21 mouse cellular contexts compared by ENCODE assay signal in the genomic region with DNA sequence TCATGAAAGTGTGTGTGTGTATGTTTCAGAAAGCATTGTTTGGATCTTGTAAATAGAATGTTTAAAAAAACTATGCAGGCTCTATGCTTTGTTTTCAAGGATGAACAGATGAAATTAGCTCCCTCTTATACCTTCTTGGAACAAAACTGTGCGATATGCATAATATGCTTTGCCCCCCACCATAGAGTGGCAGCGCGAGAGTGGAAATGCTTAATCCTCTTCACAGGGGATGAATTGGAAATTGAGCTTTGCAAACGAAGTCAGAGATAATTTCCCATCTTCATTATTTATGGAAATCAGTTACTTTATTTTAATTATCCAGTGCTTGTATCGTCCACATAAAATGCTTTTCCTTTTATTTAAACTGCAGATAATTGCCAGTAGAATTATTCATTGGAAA.
"Had no signal": no experiment of that assay in that cellular context is flagged by ENCODE, and none has a peak within 500 bp of the region (broad histone marks: within the 10 kb centered on the region; RNA-seq: fewer than 3 reads in every experiment).

No protein-coding gene starts in this region.

- H3K36me3 ChIP-seq: liver, embryonic 13.5 days; liver, embryonic 15.5 days; lung, embryonic 15.5 days; neural tube, embryonic 13.5 days; neural tube, embryonic 15.5 days had no signal

- ATAC-seq: liver, postnatal 0 days; lung, postnatal 0 days had no signal

- H3K4me1 ChIP-seq: liver, embryonic 13.5 days; liver, embryonic 15.5 days; lung, embryonic 15.5 days; megakaryocyte, embryonic 14.5 days; neural tube, embryonic 15.5 days had no signal

- H3K27me3 ChIP-seq: liver, embryonic 13.5 days; liver, embryonic 15.5 days; lung, embryonic 15.5 days; megakaryocyte, embryonic 14.5 days; neural tube, embryonic 13.5 days; neural tube, embryonic 15.5 days had no signal

- H3K9ac ChIP-seq: liver, embryonic 13.5 days; liver, embryonic 15.5 days; liver, postnatal 0 days; lung, embryonic 15.5 days; neural tube, embryonic 13.5 days; neural tube, embryonic 15.5 days had no signal

- H3K9me3 ChIP-seq: liver, embryonic 13.5 days; liver, embryonic 15.5 days; lung, embryonic 15.5 days; megakaryocyte, embryonic 14.5 days; neural tube, embryonic 13.5 days; neural tube, embryonic 15.5 days had no signal

- H3K4me2 ChIP-seq: liver, embryonic 13.5 days; liver, embryonic 15.5 days; lung, embryonic 15.5 days; neural tube, embryonic 13.5 days; neural tube, embryonic 15.5 days had no signal

- H3K4me3 ChIP-seq: liver, embryonic 13.5 days; liver, embryonic 15.5 days; lung, embryonic 15.5 days; megakaryocyte, embryonic 14.5 days; myocyte; neural tube, embryonic 13.5 days; neural tube, embryonic 15.5 days had no signal

- H3K27ac ChIP-seq: liver, embryonic 13.5 days; liver, embryonic 15.5 days; lung, embryonic 15.5 days; macrophage; neural tube, embryonic 13.5 days; neural tube, embryonic 15.5 days had no signal

- DNase-seq: liver, embryonic 13.5 days; liver, postnatal 0 days; lung, adult 2 months; lung, postnatal 14 days; lung, postnatal 36 days; retina, postnatal 1 day; right cerebral cortex, adult 18-20 months; right cerebral cortex, postnatal 25 days; right cerebral cortex, postnatal 4 days; spleen, adult 18-20 months; thymus, adult 18-20 months; thymus, postnatal 14 days; thymus, postnatal 36 days had no signal
